Mouse (Mus musculus) MEL (cell line): ENCODE results near the gene Cyp4f13. TPM values are rescaled to one million over a fixed set of nuclear protein-coding genes. Genes with fewer than 3 reads are reported as not detected.

Source experiments
- DNase-seq: peaks from one replicate; pipeline ENCODE4 v3.0.0; 2011; ENCODE audit warnings: low read depth, low spot score
- H3K27ac ChIP-seq: 2 replicates; pipeline ENCODE4 v1.5.1; 2012; ENCODE audit warnings: low read depth, mild to moderate bottlenecking, control low read depth, low read length, moderate library complexity; ENCODE audit not compliant: control insufficient read depth
- H3K27me3 ChIP-seq, 2 experiments: fragments of 150-350 bp in 1 of 2; sonication (generic) in 1 of 2; 2 replicates each; pipeline ENCODE4 v1.6.1; 2012; ENCODE audit warnings: low read length in 2 of 2, mild to moderate bottlenecking in 2 of 2, improper control_type of control experiment in 1 of 2, moderate library complexity in 1 of 2; ENCODE audit not compliant: insufficient read depth in 2 of 2, control insufficient read depth in 1 of 2
- H3K36me3 ChIP-seq, 2 experiments: 2 replicates each; pipeline ENCODE4 v1.6.1; 2012 to 2014; ENCODE audit warnings: low read length in 2 of 2, improper control_type of control experiment in 1 of 2, inconsistent platforms in 1 of 2, mild to moderate bottlenecking in 1 of 2; ENCODE audit not compliant: insufficient read depth in 2 of 2, control insufficient read depth in 1 of 2
- H3K4me1 ChIP-seq, 2 experiments: fragments of 150-350 bp in 1 of 2; sonication (generic) in 1 of 2; 2 replicates each; pipeline ENCODE4 v1.6.1; 2012; ENCODE audit warnings: low read length in 2 of 2, improper control_type of control experiment in 1 of 2, mild to moderate bottlenecking in 1 of 2; ENCODE audit not compliant: insufficient read depth in 2 of 2, control insufficient read depth in 1 of 2
- H3K4me3 ChIP-seq, 2 experiments: fragments of 150-350 bp in 1 of 2; sonication (generic) in 1 of 2; 2 replicates each; pipeline ENCODE4 v1.5.1; 2012; ENCODE audit warnings: low read depth in 2 of 2, low read length in 2 of 2, mild to moderate bottlenecking in 2 of 2, moderate library complexity in 2 of 2, control low read depth in 1 of 2, improper control_type of control experiment in 1 of 2; ENCODE audit not compliant: control insufficient read depth in 1 of 2, insufficient read depth in 1 of 2
- H3K79me2 ChIP-seq: 2 replicates; pipeline ENCODE4 v1.6.1; 2012; ENCODE audit warnings: mild to moderate bottlenecking, low read length, moderate library complexity; ENCODE audit not compliant: control insufficient read depth, poor library complexity, insufficient read depth
- H3K9ac ChIP-seq: 2 replicates; pipeline ENCODE4 v1.6.1; 2012; ENCODE audit warnings: low read depth, mild to moderate bottlenecking, control low read depth, low read length, moderate library complexity; ENCODE audit not compliant: control insufficient read depth, poor library complexity, severe bottlenecking
- H3K9me3 ChIP-seq: fragments of 150-350 bp; sonication (generic); replicated peaks from 2 replicates; pipeline ENCODE4 v1.6.1; 2012; ENCODE audit warnings: mild to moderate bottlenecking, low read length, improper control_type of control experiment, moderate library complexity; ENCODE audit not compliant: insufficient read depth
- BHLHE40 ChIP-seq: IDR thresholded peaks from 2 replicates; pipeline ENCODE4 v1.6.1; 2012; ENCODE audit warnings: low read depth, mild to moderate bottlenecking, inconsistent platforms, low read length, improper control_type of control experiment, borderline replicate concordance
- CHD2 ChIP-seq: IDR thresholded peaks from 2 replicates; pipeline ENCODE4 v1.6.1; 2011; ENCODE audit warnings: low read length, improper control_type of control experiment
- E2F4 ChIP-seq: IDR thresholded peaks from 2 replicates; pipeline ENCODE4 v1.6.1; 2011; ENCODE audit warnings: low read depth, low read length, improper control_type of control experiment, borderline replicate concordance
- ELF1 ChIP-seq: IDR thresholded peaks from 2 replicates; pipeline ENCODE4 v1.6.1; 2014; ENCODE audit warnings: low read depth, mild to moderate bottlenecking, inconsistent platforms, low read length, improper control_type of control experiment, moderate library complexity
- EP300 ChIP-seq, 2 experiments: IDR thresholded peaks; 2 replicates each; pipeline ENCODE4 v1.6.1; 2011; ENCODE audit warnings: improper control_type of control experiment in 2 of 2, low read length in 2 of 2, low read depth in 1 of 2, mild to moderate bottlenecking in 1 of 2
- GABPA ChIP-seq: IDR thresholded peaks from 2 replicates; pipeline ENCODE4 v1.6.1; 2012; ENCODE audit warnings: low read depth, mild to moderate bottlenecking, inconsistent platforms, low read length, improper control_type of control experiment, moderate library complexity
- GATA1 ChIP-seq: IDR thresholded peaks from 2 replicates; pipeline ENCODE4 v1.6.1; 2011; ENCODE audit warnings: low read depth, low read length, improper control_type of control experiment
- HCFC1 ChIP-seq: IDR thresholded peaks from 2 replicates; pipeline ENCODE4 v1.6.1; 2012; ENCODE audit warnings: low read depth, mild to moderate bottlenecking, inconsistent platforms, low read length, improper control_type of control experiment, moderate library complexity
- JUND ChIP-seq: IDR thresholded peaks from 2 replicates; pipeline ENCODE4 v1.6.1; 2011; ENCODE audit warnings: low read depth, mild to moderate bottlenecking, improper control_type of control experiment, low read length
- KAT2A ChIP-seq: conservative IDR thresholded peaks from 2 replicates; pipeline ENCODE4 v1.6.1; 2012; ENCODE audit warnings: low read depth, low read length, improper control_type of control experiment, inconsistent platforms
- MAX ChIP-seq: IDR thresholded peaks from 2 replicates; pipeline ENCODE4 v1.6.1; 2011; ENCODE audit warnings: low read length, improper control_type of control experiment
- MXI1 ChIP-seq: IDR thresholded peaks from 2 replicates; pipeline ENCODE4 v1.6.1; 2011; ENCODE audit warnings: mild to moderate bottlenecking, low read depth, low read length, improper control_type of control experiment
- MYC ChIP-seq: IDR thresholded peaks from 2 replicates; pipeline ENCODE4 v1.6.1; 2011; ENCODE audit warnings: low read depth, mild to moderate bottlenecking, low read length, improper control_type of control experiment, moderate library complexity
- NELFE ChIP-seq: IDR thresholded peaks from 2 replicates; pipeline ENCODE4 v1.6.1; 2011; ENCODE audit warnings: low read depth, low read length, improper control_type of control experiment
- NRF1 ChIP-seq: IDR thresholded peaks from 2 replicates; pipeline ENCODE4 v1.6.1; 2014; ENCODE audit warnings: low read depth, mild to moderate bottlenecking, inconsistent platforms, low read length, improper control_type of control experiment, moderate library complexity; ENCODE audit not compliant: poor library complexity, insufficient read depth, severe bottlenecking
- POLR2A ChIP-seq, 2 experiments: IDR thresholded peaks; 2 replicates each; pipeline ENCODE4 v1.6.1; 2011 to 2012; ENCODE audit warnings: low read length in 2 of 2, mild to moderate bottlenecking in 2 of 2, control low read depth in 1 of 2, improper control_type of control experiment in 1 of 2, low read depth in 1 of 2, moderate library complexity in 1 of 2; ENCODE audit not compliant: control insufficient read depth in 1 of 2, insufficient read depth in 1 of 2, poor library complexity in 1 of 2
- POLR2AphosphoS2 ChIP-seq: IDR thresholded peaks from 2 replicates; pipeline ENCODE4 v1.6.1; 2011; ENCODE audit warnings: low read length, improper control_type of control experiment
- POLR2AphosphoS5 ChIP-seq: IDR thresholded peaks from 2 replicates; pipeline ENCODE4 v1.6.1; 2012; ENCODE audit warnings: low read depth, borderline replicate concordance, mild to moderate bottlenecking, inconsistent platforms, low read length, moderate library complexity, mixed read lengths
- RAD21 ChIP-seq: IDR thresholded peaks from 2 replicates; pipeline ENCODE4 v1.6.1; 2011; ENCODE audit warnings: mild to moderate bottlenecking, low read depth, low read length, improper control_type of control experiment
- RCOR1 ChIP-seq: IDR thresholded peaks from 2 replicates; pipeline ENCODE4 v1.6.1; 2012; ENCODE audit warnings: low read depth, mild to moderate bottlenecking, inconsistent platforms, low read length, improper control_type of control experiment
- SIN3A ChIP-seq: IDR thresholded peaks from 2 replicates; pipeline ENCODE4 v1.6.1; 2012; ENCODE audit warnings: low read length, improper control_type of control experiment, inconsistent platforms
- SMC3 ChIP-seq: IDR thresholded peaks from 2 replicates; pipeline ENCODE4 v1.6.1; 2011; ENCODE audit warnings: low read depth, low read length, improper control_type of control experiment
- TAL1 ChIP-seq: IDR thresholded peaks from 2 replicates; pipeline ENCODE4 v1.6.1; 2012; ENCODE audit warnings: mild to moderate bottlenecking, inconsistent platforms, low read length, moderate library complexity, mixed read lengths
- TBP ChIP-seq: IDR thresholded peaks from 2 replicates; pipeline ENCODE4 v1.8.0; 2011; ENCODE audit warnings: low read depth, low read length, improper control_type of control experiment
- TCF12 ChIP-seq: IDR thresholded peaks from 2 replicates; pipeline ENCODE4 v1.6.1; 2014; ENCODE audit warnings: low read depth, mild to moderate bottlenecking, inconsistent platforms, low read length, improper control_type of control experiment, moderate library complexity
- USF1 ChIP-seq: IDR thresholded peaks from 2 replicates; pipeline ENCODE4 v1.6.1; 2014; ENCODE audit warnings: low read depth, mild to moderate bottlenecking, inconsistent platforms, low read length, improper control_type of control experiment, moderate library complexity
- USF2 ChIP-seq, 2 experiments: IDR thresholded peaks; 2 replicates each; pipeline ENCODE4 v1.6.1; 2011 to 2012; ENCODE audit warnings: improper control_type of control experiment in 2 of 2, low read length in 2 of 2, borderline replicate concordance in 1 of 2, inconsistent platforms in 1 of 2, low read depth in 1 of 2, mild to moderate bottlenecking in 1 of 2; ENCODE audit not compliant: insufficient read depth in 1 of 2
- ZKSCAN1 ChIP-seq: IDR thresholded peaks from 2 replicates; pipeline ENCODE4 v1.6.1; 2012; ENCODE audit warnings: low read depth, mild to moderate bottlenecking, inconsistent platforms, low read length, improper control_type of control experiment, moderate library complexity
- ZMIZ1 ChIP-seq: IDR thresholded peaks from 2 replicates; pipeline ENCODE4 v1.6.1; 2012; ENCODE audit warnings: low read depth, mild to moderate bottlenecking, inconsistent platforms, low read length, improper control_type of control experiment, moderate library complexity
- ZNF384 ChIP-seq: IDR thresholded peaks from 2 replicates; pipeline ENCODE4 v1.6.1; 2012; ENCODE audit warnings: low read depth, mild to moderate bottlenecking, inconsistent platforms, low read length, improper control_type of control experiment
- polyA plus RNA-seq, 2 experiments: library from polyadenylated mRNA; stranded (reverse) in 1 of 2; unstranded in 1 of 2; fragments of >175 nt in 1 of 2; fragments of >200 nt in 1 of 2; gene quantifications; 2 replicates each; pipeline versions ENCODE4 v1.2.1 to v1.2.4; 2012; ENCODE audit warnings: low replicate concordance in 2 of 2, low read depth in 1 of 2; ENCODE audit not compliant: insufficient read length in 2 of 2, insufficient read depth in 1 of 2, missing spikeins in 1 of 2
- total RNA-seq: library from RNA; depleted of rRNA; stranded (reverse); fragments of 300-350 nt; gene quantifications from 2 replicates; pipeline ENCODE4 v1.2.3, GENCODE M21; 2012

Gene Cyp4f13
- total and polyA plus RNA-seq, 3 experiments, result 9.7 to 19.3 TPM; not detected in 1

DNA sequence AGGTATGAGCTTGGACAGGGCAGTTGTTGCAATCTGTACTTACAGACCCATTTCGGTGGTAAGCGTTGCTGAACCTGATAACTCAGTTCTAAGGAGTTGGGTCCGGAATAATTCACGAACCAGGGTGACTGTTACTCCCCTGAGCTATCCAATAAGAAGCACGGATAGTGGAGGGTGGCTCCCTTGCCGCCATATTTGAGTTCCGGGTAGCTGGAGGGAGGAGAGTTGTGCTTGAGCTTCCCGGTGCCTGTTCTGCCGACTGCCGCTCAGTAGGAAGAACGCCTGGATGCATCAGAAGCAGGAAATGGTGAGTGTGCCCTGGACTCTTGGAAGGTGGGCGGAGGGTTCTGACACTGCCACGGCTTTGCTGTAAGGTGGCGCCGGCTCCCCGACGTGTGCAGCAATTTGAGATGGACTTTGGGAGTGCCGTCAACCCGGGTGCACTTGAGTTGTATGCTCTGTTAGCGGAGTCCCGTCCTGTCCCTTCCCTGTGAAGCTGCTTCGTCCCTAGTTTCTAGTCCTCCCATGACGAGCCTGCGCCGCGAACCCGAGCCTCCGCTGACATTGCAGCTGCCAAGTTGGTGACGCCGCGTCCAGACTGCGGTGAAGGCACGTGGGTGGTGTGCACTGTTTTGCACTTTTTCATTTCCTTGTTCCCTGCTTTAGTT, 18.6 kb upstream of the Cyp4f13 start, which contains the start of gene Zfp472:
TSS of gene Zfp472 (plus strand) at position 192 of the 668 bp plus-strand sequence.
- Histone ChIP-seq H3K4me1 (peaks cover 0 to 2% of the 10 kb centered on the region in 2 experiments; a peak in 2 of 4 replicates), H3K27me3 (no peaks in the 10 kb centered on the region), H3K36me3 (peaks cover 0 to 12% of the 10 kb centered on the region in 2 experiments; a peak in 2 of 4 replicates), H3K9me3 (no peaks in the 10 kb centered on the region), H3K79me2 (peaks cover 25% of the 10 kb centered on the region), H3K27ac (peak within 1 kb of the TSS; percentile 81), H3K9ac (peak within 1 kb of the TSS; percentile 82), H3K4me3 (peak within 1 kb of the TSS; percentile 65 to 86)
- TF ChIP-seq E2F4 (peak; percentile 85; the same call in 1 of the 2 replicates), ZNF384 (no peak), POLR2AphosphoS5 (no peak), POLR2A (IDR thresholded peaks at IDR 0.05; ENCODE audit: control insufficient read depth in 1 of 2, insufficient read depth in 1 of 2, low read depth in 1 of 2, low read length in 2 of 2, poor library complexity in 1 of 2) (peak; percentile 31 to 89; a peak in 3 of 4 replicates), RAD21 (no peak), TBP (peak; percentile 93), HCFC1 (peak; percentile 89), USF1 (peak; percentile 63; the same call in 1 of the 2 replicates), BHLHE40 (peak; percentile 41; the same call in 1 of the 2 replicates), MYC (peak; percentile 88), USF2 (IDR thresholded peaks at IDR 0.05; ENCODE audit: borderline replicate concordance in 1 of 2, insufficient read depth in 1 of 2, low read depth in 1 of 2, low read length in 2 of 2) (no peak), ZMIZ1 (peak; percentile 63; the same call in 1 of the 2 replicates), EP300 (IDR thresholded peaks at IDR 0.05; ENCODE audit: low read depth in 1 of 2, low read length in 2 of 2) (peak in 1 of 2 experiments; percentile 39; a peak in 2 of 4 replicates), ZKSCAN1 (no peak), KAT2A (peak; percentile 58; the same call in 1 of the 2 replicates), TCF12 (peak; percentile 58; the same call in 1 of the 2 replicates), GABPA (no peak), NRF1 (no peak), CHD2 (peak; percentile 78; the same call in 1 of the 2 replicates), SIN3A (peak; percentile 93), NELFE (peak; percentile 67), MXI1 (peak; percentile 98), POLR2AphosphoS2 (peak; percentile 52; the same call in 1 of the 2 replicates), SMC3 (no peak), ELF1 (peak; percentile 90), MAX (peak; percentile 84), JUND (no peak), GATA1 (peak; percentile 64), RCOR1 (0 out of 2 replicates have a peak, but pooled peaks have one; percentile 30), TAL1 (peak; percentile 48)
- peak; percentile 96 for DNase-seq
